Mouse (Mus musculus): ENCODE data around the gene Prr15l.

Prr15l gene

GRCm38 (mm10) chr11:96950767-96951166 lies 22.9 kb downstream of the Prr15l start:
- DNase-seq, result no peak

- peak; percentile 43 for DNase-seq
Observed at GRCm38 (mm10) chr11:96952426-96952825, 24.5 kb downstream of the Prr15l start.

- no peak for DNase-seq
Observed at GRCm38 (mm10) chr11:96952896-96953295, 25.0 kb downstream of the Prr15l start.

- DNase-seq, result no peak
Observed at GRCm38 (mm10) chr11:96955094-96955493, 27.2 kb downstream of the Prr15l start.

- no peak for DNase-seq
Observed at GRCm38 (mm10) chr11:96956009-96956724, 28.3 kb downstream of the Prr15l start.

GRCm38 (mm10) chr11:96957061-96957805 lies 29.3 kb downstream of the Prr15l start:
- no peak for DNase-seq

GRCm38 (mm10) chr11:96963580-96963979 lies 35.7 kb downstream of the Prr15l start:
- peak; percentile 89 for DNase-seq

- DNase-seq, result no peak
Observed at GRCm38 (mm10) chr11:96966172-96966571, 38.3 kb downstream of the Prr15l start.

- DNase-seq, result no peak
Observed at GRCm38 (mm10) chr11:96966914-96967543, 39.1 kb downstream of the Prr15l start.

- DNase-seq, result no peak
Observed at GRCm38 (mm10) chr11:96967544-96968269, 39.8 kb downstream of the Prr15l start.

- no peak for DNase-seq
Observed at GRCm38 (mm10) chr11:96968476-96968875, 40.6 kb downstream of the Prr15l start.

- no peak for DNase-seq
Observed at GRCm38 (mm10) chr11:96969280-96969722, 41.4 kb downstream of the Prr15l start.

- peak; percentile 65 for DNase-seq
Observed at GRCm38 (mm10) chr11:96969746-96970145, 41.8 kb downstream of the Prr15l start.

- no peak for DNase-seq
Observed at GRCm38 (mm10) chr11:96970341-96970740, 42.4 kb downstream of the Prr15l start.

GRCm38 (mm10) chr11:96972906-96973305 lies 45.0 kb downstream of the Prr15l start:
- no peak for DNase-seq

- peak; percentile 30 for DNase-seq
Observed at GRCm38 (mm10) chr11:96973426-96973964, 45.6 kb downstream of the Prr15l start.

GRCm38 (mm10) chr11:96974813-96975212 lies 46.9 kb downstream of the Prr15l start:
- no peak for DNase-seq

GRCm38 (mm10) chr11:96975511-96976378 lies 47.8 kb downstream of the Prr15l start:
- DNase-seq, result no peak

GRCm38 (mm10) chr11:96976379-96976687 lies 48.4 kb downstream of the Prr15l start:
- DNase-seq, result no peak

GRCm38 (mm10) chr11:96976911-96977591 lies 49.1 kb downstream of the Prr15l start:
- DNase-seq, result peak; percentile 88
